Mouse (Mus musculus) intestine, embryonic 15.5 days (tissue): ENCODE measurements at regions not wholly inside any gene's neighbourhood (a gene's known extent, or its start where the extent isn't known, plus 50 kb on each side); places are given as distances from the start of the nearest gene placed in this dataset.

Source experiments
- ATAC-seq: fragments of 200-750 bp; cut with Nextera tagmentation; 2 replicates; pipeline ENCODE4 v1.8.0; 2017; ENCODE audit warnings: moderate TSS enrichment, moderate library complexity
- H3K27ac ChIP-seq: fragments of 300-500 bp; sonication (generic); 2 replicates; pipeline ENCODE4 v1.5.1; 2015; ENCODE audit warnings: mild to moderate bottlenecking, inconsistent platforms
- H3K27me3 ChIP-seq: fragments of 300-500 bp; sonication (generic); replicated peaks from 2 replicates; pipeline ENCODE4 v1.6.1; 2015; ENCODE audit warnings: inconsistent platforms
- H3K36me3 ChIP-seq: fragments of 300-500 bp; sonication (generic); 2 replicates; pipeline ENCODE4 v1.6.1; 2015; ENCODE audit warnings: inconsistent platforms
- H3K4me1 ChIP-seq: fragments of 300-500 bp; sonication (generic); replicated peaks from 2 replicates; pipeline ENCODE4 v1.6.1; 2015; ENCODE audit warnings: inconsistent platforms
- H3K4me2 ChIP-seq: fragments of 300-500 bp; sonication (generic); replicated peaks from 2 replicates; pipeline ENCODE4 v1.6.1; 2015; ENCODE audit warnings: mild to moderate bottlenecking, inconsistent platforms
- H3K4me3 ChIP-seq: fragments of 300-500 bp; sonication (generic); replicated peaks from 2 replicates; pipeline ENCODE4 v1.5.1; 2015; ENCODE audit warnings: inconsistent platforms
- H3K9ac ChIP-seq: fragments of 300-500 bp; sonication (generic); 2 replicates; pipeline ENCODE4 v1.6.1; 2015; ENCODE audit warnings: inconsistent platforms
- H3K9me3 ChIP-seq: fragments of 300-500 bp; sonication (generic); 2 replicates; pipeline ENCODE4 v1.6.1; 2016; ENCODE audit warnings: inconsistent platforms
- WGBS: fragments of 180-500 bp; shearing (Covaris S2); methylation state at CpG from one replicate; pipeline ENCODE4 v1.1.7; 2015; 5-methylcytosine and 5-hydroxymethylcytosine counted together

DNA sequence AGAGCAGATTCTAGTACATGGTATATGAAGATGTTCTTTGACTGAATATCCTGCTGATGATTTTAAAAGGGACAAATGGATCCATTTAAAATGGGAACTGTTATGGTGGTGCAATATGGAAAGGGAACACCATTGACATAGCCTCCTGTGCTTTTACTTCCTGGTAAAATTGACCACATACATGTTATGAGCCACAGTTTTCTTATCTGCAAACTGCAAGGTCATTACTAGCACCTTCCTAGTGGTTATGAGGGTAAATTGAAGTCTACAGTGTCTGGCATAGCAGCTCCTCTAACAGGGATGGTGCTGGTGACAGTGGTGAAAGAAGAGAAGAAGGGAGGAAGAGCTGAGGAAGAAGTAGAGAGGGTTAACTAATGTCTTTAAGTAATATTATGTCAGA lies 61.5 kb upstream of the Slc4a7 start:
- ATAC-seq, result no peak; the same call in 1 of the 2 replicates
- H3K9ac ChIP-seq, result no peak overlapping the region
- no peak overlapping the region for H3K27ac ChIP-seq
- H3K36me3 ChIP-seq, result no peaks in the 10 kb centered on the region
- no peaks in the 10 kb centered on the region for H3K4me1 ChIP-seq
- no peak overlapping the region for H3K4me3 ChIP-seq
- H3K4me2 ChIP-seq, result no peak overlapping the region
- no peaks in the 10 kb centered on the region for H3K9me3 ChIP-seq
- H3K27me3 ChIP-seq, result no peaks in the 10 kb centered on the region

GRCm38 (mm10) chr14:14643533-14643932 lies 58.5 kb upstream of the Slc4a7 start:
- H3K4me1 ChIP-seq, result no peaks in the 10 kb centered on the region
- no peaks in the 10 kb centered on the region for H3K9me3 ChIP-seq
- H3K27ac ChIP-seq, result no peak overlapping the region
- H3K27me3 ChIP-seq, result no peaks in the 10 kb centered on the region
- ATAC-seq, result no peak
- no peak overlapping the region for H3K4me2 ChIP-seq
- no peak overlapping the region for H3K9ac ChIP-seq
- WGBS, result 85% methylated on average over 3 of the region's 3 CpGs
- no peak overlapping the region for H3K4me3 ChIP-seq
- no peaks in the 10 kb centered on the region for H3K36me3 ChIP-seq

DNA sequence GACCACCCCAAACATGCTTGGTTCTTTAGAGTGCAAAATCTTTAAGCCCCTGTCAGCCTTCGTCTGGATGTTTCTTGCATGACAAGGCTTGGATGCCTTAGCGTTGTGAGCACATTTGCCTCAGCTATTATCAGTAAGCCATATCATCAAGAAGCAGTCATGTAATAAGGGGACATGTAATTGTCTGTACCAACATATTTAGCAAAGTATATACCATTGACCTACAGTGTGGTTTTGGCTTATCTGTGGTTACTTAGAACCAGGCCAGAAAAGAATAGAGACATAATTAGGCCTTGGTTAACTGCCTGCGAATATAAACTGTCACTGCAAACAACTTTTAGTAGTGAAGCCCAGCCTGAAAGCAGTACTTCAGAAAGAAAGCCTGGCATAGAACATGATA lies 57.0 kb upstream of the Slc4a7 start:
- Histone ChIP-seq H3K4me2 (no peak overlapping the region), H3K9ac (no peak overlapping the region), H3K27ac (no peak overlapping the region), H3K36me3 (no peaks in the 10 kb centered on the region), H3K4me3 (no peak overlapping the region), H3K27me3 (no peaks in the 10 kb centered on the region), H3K9me3 (no peaks in the 10 kb centered on the region), H3K4me1 (no peaks in the 10 kb centered on the region)
- 78% methylated on average over 3 of the region's 3 CpGs for WGBS
- no peak for ATAC-seq
